Mouse (Mus musculus) kidney, adult 2 months (tissue): ENCODE measurements around the gene Oas1g. TPM values are rescaled to one million over a fixed set of nuclear protein-coding genes. Genes with fewer than 3 reads are reported as not detected.
A peak's percentile ranks its signal among the peaks of the same experiment; 100 is the strongest.

Source experiments
- DNase-seq: peaks from one replicate; pipeline ENCODE4 v3.0.0; 2021
- H3K27ac ChIP-seq: fragments of 200-500 bp; 2 replicates; pipeline ENCODE4 v1.5.1; 2012; ENCODE audit warnings: low read depth, low read length, control low read depth, inconsistent platforms; ENCODE audit not compliant: insufficient read depth
- H3K27me3 ChIP-seq: fragments of 200-500 bp; replicated peaks from 2 replicates; pipeline ENCODE4 v1.6.1; 2012; ENCODE audit warnings: mild to moderate bottlenecking, moderate library complexity, low read length, inconsistent platforms; ENCODE audit not compliant: control insufficient read depth, insufficient read depth
- H3K36me3 ChIP-seq: fragments of 200-500 bp; 2 replicates; pipeline ENCODE4 v1.6.1; 2012; ENCODE audit warnings: mild to moderate bottlenecking, moderate library complexity, low read length, inconsistent platforms; ENCODE audit not compliant: control insufficient read depth, insufficient read depth
- H3K4me1 ChIP-seq: fragments of 200-500 bp; 2 replicates; pipeline ENCODE4 v1.6.1; 2011; ENCODE audit warnings: low read length; ENCODE audit not compliant: control insufficient read depth, insufficient read depth
- H3K4me3 ChIP-seq: fragments of 200-500 bp; 2 replicates; pipeline ENCODE4 v1.5.1; 2011; ENCODE audit warnings: mild to moderate bottlenecking, low read depth, low read length, control low read depth; ENCODE audit not compliant: insufficient read depth
- CTCF ChIP-seq: fragments of 200-500 bp; conservative IDR thresholded peaks from 2 replicates; pipeline ENCODE4 v1.5.1; 2011; ENCODE audit warnings: low read depth, mild to moderate bottlenecking, control low read depth, low read length, moderate library complexity, mixed read lengths; ENCODE audit not compliant: insufficient read depth, insufficient read length
- POLR2A ChIP-seq: fragments of 200-500 bp; IDR thresholded peaks from one replicate; pipeline ENCODE4 v1.6.1; 2011; ENCODE audit warnings: low read depth, low read length, control low read depth
- WGBS: fragments of 180-500 bp; shearing (Covaris S2); methylation state at CpG from one replicate; pipeline ENCODE4 v1.1.7; 2018; 5-methylcytosine and 5-hydroxymethylcytosine counted together
- polyA plus RNA-seq: library from polyadenylated mRNA; depleted of rRNA; stranded (reverse); fragments of >200 nt; gene quantifications from 2 replicates; pipeline ENCODE4 v1.2.3, GENCODE M21; 2012

Oas1g gene
- polyA plus RNA-seq, 1 experiment, result 2.5 TPM

- no peak for DNase-seq
- no peaks in the 10 kb centered on the region for H3K36me3 ChIP-seq
- 31% methylated on average over 2 of the region's 2 CpGs for WGBS
- no peak overlapping the region for H3K4me3 ChIP-seq
- no peaks in the 10 kb centered on the region for H3K4me1 ChIP-seq
- no peak overlapping the region for H3K27ac ChIP-seq
- no peak for TF ChIP-seq POLR2A
- TF ChIP-seq CTCF, result no peak
- no peaks in the 10 kb centered on the region for H3K27me3 ChIP-seq
These were observed 15.9 kb downstream of the Oas1g start for GRCm38 (mm10) chr5:120871469-120871868.

- Histone ChIP-seq H3K36me3 (no peaks in the 10 kb centered on the region), H3K27ac (no peak overlapping the region), H3K4me1 (no peaks in the 10 kb centered on the region), H3K4me3 (no peak overlapping the region), H3K27me3 (no peaks in the 10 kb centered on the region)
- DNase-seq, result no peak
- WGBS, result 31% methylated on average over 7 of the region's 7 CpGs
- no peak for TF ChIP-seq CTCF
- TF ChIP-seq POLR2A, result no peak
These were observed 16.6 kb downstream of the Oas1g start for GRCm38 (mm10) chr5:120870782-120871181.

- no peak overlapping the region for H3K27ac ChIP-seq
- H3K27me3 ChIP-seq, result no peaks in the 10 kb centered on the region
- WGBS, result 62% methylated on average over 3 of the region's 3 CpGs
- no peaks in the 10 kb centered on the region for H3K36me3 ChIP-seq
- H3K4me1 ChIP-seq, result no peaks in the 10 kb centered on the region
- TF ChIP-seq POLR2A (no peak), CTCF (no peak)
- no peak overlapping the region for H3K4me3 ChIP-seq
- no peak for DNase-seq
These were observed 17.3 kb downstream of the Oas1g start for GRCm38 (mm10) chr5:120870081-120870480.

GRCm38 (mm10) chr5:120869436-120870015 is 17.9 kb downstream of the Oas1g start:
- no peaks in the 10 kb centered on the region for H3K27me3 ChIP-seq
- DNase-seq, result no peak
- no peak overlapping the region for H3K4me3 ChIP-seq
- H3K27ac ChIP-seq, result no peak overlapping the region
- TF ChIP-seq POLR2A (no peak), CTCF (no peak)
- H3K4me1 ChIP-seq, result no peaks in the 10 kb centered on the region
- WGBS, result 83% methylated on average over 7 of the region's 7 CpGs
- no peaks in the 10 kb centered on the region for H3K36me3 ChIP-seq

- Histone ChIP-seq H3K36me3 (no peaks in the 10 kb centered on the region), H3K4me3 (no peak overlapping the region), H3K4me1 (no peaks in the 10 kb centered on the region), H3K27ac (no peak overlapping the region), H3K27me3 (no peaks in the 10 kb centered on the region)
- TF ChIP-seq POLR2A, result no peak
- peak; percentile 39 for TF ChIP-seq CTCF
- 74% methylated on average over 3 of the region's 3 CpGs for WGBS
- DNase-seq, result no peak
These were observed 22.0 kb downstream of the Oas1g start for GRCm38 (mm10) chr5:120865336-120865860.

- DNase-seq, result no peak
- Histone ChIP-seq H3K4me3 (no peak within 1 kb of the TSS), H3K36me3 (no peaks in the 10 kb centered on the region), H3K27me3 (no peaks in the 10 kb centered on the region), H3K4me1 (no peaks in the 10 kb centered on the region), H3K27ac (no peak within 1 kb of the TSS)
- no peak for TF ChIP-seq POLR2A
- TF ChIP-seq CTCF, result no peak
- WGBS, result 49% methylated on average over 4 of the region's 4 CpGs
These were observed 26.3 kb downstream of the Oas1g start, which contains the start of gene Oas1h for GRCm38 (mm10) chr5:120861121-120861520. Oas1h (plus strand) TSS chr5:120861421.

- no peaks in the 10 kb centered on the region for H3K27me3 ChIP-seq
- H3K27ac ChIP-seq, result no peak overlapping the region
- 80% methylated on average over 2 of the region's 2 CpGs for WGBS
- no peaks in the 10 kb centered on the region for H3K4me1 ChIP-seq
- TF ChIP-seq CTCF (no peak), POLR2A (no peak)
- DNase-seq, result no peak
- H3K4me3 ChIP-seq, result no peak overlapping the region
- no peaks in the 10 kb centered on the region for H3K36me3 ChIP-seq
These were observed 28.2 kb downstream of the Oas1g start for GRCm38 (mm10) chr5:120859241-120859640.

GRCm38 (mm10) chr5:120849601-120850136 is 37.7 kb downstream of the Oas1g start:
- no peaks in the 10 kb centered on the region for H3K27me3 ChIP-seq
- no peaks in the 10 kb centered on the region for H3K4me1 ChIP-seq
- TF ChIP-seq POLR2A (no peak), CTCF (peak; percentile 68)
- no peak overlapping the region for H3K27ac ChIP-seq
- 66% methylated on average over 3 of the region's 3 CpGs for WGBS
- DNase-seq, result peak; percentile 40
- H3K4me3 ChIP-seq, result no peak overlapping the region
- no peaks in the 10 kb centered on the region for H3K36me3 ChIP-seq
